Mouse (Mus musculus): ENCODE results near the gene Mnd1. TPM values are rescaled to one million over a fixed set of nuclear protein-coding genes. Genes with fewer than 3 reads are reported as not detected.
A peak's percentile ranks its signal among the peaks of the same experiment; 100 is the strongest.

Gene Mnd1
- polyA plus RNA-seq, 1 experiment from 2014 or later = 8.1 TPM

DNA sequence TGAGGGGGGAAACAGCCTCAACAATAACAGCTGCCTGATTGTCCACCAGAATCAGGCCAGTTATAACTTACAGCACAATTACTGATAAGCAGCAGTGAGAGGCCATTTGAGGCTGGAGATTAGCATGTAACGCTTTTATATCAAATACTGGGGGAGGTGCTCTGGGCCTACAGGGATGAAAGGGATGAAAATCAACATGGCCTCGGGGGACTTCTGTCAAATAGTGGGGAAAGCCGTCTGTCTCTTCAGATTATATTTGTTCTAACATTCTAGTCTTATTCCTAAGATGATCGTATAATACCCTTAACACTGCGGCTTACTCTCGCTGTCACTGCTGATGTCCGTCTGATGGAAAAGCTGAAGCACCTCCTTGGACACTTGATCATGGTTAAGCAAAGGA, 75.5 kb downstream of the Mnd1 start:
- no peak overlapping the region for H3K4me3 ChIP-seq
- no peaks in the 10 kb centered on the region for H3K27me3 ChIP-seq
- no peak for ATAC-seq (ENCODE audit: low FRiP score)
- H3K4me2 ChIP-seq (replicated peaks) = no peak overlapping the region
- H3K36me3 ChIP-seq = no peaks in the 10 kb centered on the region
- H3K27ac ChIP-seq = no peak overlapping the region
- WGBS = 66% methylated on average over 7 of the region's 7 CpGs
- H3K4me1 ChIP-seq = peaks cover 9% of the 10 kb centered on the region; the same call in 1 of the 2 replicates
- H3K9me3 ChIP-seq (replicated peaks) = peaks cover 5% of the 10 kb centered on the region; the same call in 1 of the 2 replicates
- no peak overlapping the region for H3K9ac ChIP-seq

DNA sequence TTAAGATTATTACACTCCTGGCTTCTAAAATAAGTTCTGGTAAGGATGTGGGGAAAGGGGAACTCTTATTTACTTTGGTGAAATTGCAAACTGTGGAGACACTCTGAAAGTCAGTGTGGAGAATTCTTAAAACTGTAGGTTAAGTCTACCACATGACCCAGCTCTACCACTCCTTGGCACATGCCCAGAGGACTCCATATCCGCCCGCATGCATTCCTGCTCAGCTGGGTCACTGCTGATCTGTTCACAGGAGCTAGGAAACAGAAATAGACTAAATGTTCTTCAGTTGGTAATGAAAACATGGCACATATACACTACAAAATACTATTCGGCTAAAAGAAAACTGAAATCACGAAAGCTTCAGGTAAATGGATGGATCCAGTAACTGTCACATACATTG, 78.1 kb downstream of the Mnd1 start:
- Histone ChIP-seq H3K9me3 (replicated peaks) (peaks cover 5% of the 10 kb centered on the region; the same call in 1 of the 2 replicates), H3K4me3 (no peak overlapping the region), H3K4me1 (peaks cover 9% of the 10 kb centered on the region; the same call in 1 of the 2 replicates), H3K27ac (no peak overlapping the region), H3K9ac (no peak overlapping the region), H3K4me2 (replicated peaks) (no peak overlapping the region), H3K36me3 (no peaks in the 10 kb centered on the region), H3K27me3 (no peaks in the 10 kb centered on the region)
- ATAC-seq (ENCODE audit: low FRiP score) = no peak
- 84% methylated on average over 4 of the region's 4 CpGs for WGBS

DNA sequence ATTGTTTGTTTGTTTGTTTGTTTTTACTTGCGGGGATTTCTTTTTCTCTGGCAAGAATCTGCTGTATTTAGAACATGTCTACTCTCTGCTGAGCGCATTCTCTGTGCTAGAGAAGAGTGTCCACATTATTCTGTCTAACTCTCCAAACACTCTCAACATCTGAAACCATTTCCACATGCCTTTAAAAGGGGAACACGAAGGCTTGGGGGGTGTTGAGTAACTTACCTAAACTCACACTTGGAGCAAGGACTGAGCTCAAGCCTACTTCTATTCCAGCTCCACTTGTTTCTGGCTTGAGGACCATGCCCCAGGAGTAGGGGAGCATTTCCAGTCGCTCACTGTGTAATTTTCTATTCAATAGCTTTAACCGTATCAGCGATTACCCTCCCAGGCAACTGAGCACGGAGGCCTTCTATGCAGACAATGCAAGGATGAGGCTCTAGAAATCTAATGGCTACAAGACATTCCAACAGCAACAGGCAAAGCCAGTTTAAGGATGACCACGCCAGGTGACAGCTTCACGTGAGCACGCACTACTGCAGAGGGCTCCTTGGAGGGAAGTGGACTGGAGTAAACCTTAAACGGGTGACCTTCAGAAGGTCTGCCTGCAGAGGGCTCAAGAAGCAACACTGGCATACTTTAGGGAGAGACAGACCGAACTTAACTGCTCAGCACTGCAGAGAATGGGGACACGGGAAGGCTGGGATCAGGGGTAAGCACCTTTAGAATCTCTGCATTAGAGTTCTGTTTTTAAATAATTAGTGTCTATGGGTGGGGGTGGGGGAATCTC, 78.8 kb downstream of the Mnd1 start:
- no peak for ATAC-seq (ENCODE audit: low FRiP score)
- 70% methylated on average over 13 of the region's 13 CpGs for WGBS
- H3K9me3 ChIP-seq (replicated peaks) = 0 out of 2 replicates have a peak, but pooled peaks cover under 1% of the 10 kb centered on the region

DNA sequence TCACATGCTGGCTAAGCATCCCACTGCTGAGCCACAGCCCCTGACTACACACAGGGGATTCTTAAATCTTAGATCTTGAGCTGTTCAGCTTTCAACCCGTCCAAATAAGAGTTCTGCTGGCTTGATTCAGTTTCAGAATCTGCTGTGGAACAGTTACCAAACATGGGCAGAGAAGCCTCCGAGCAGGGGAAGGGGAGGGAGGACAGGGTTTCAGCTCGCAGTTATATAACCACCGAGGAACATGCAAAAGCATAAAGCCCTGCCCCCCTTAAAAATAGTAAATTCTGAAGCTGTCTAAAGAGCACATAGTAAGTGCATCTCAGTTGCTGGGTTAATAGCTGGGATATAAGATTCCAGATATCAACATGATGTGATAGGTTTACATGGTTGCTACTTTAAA, 80.1 kb downstream of the Mnd1 start:
- no peak overlapping the region for H3K4me3 ChIP-seq
- WGBS = 69% methylated on average over 4 of the region's 4 CpGs
- ATAC-seq (ENCODE audit: low FRiP score) = no peak

More for the DNA sequence above, 78.8 kb downstream of the Mnd1 start:
- Histone ChIP-seq H3K4me3 (no peak overlapping the region), H3K27me3 (no peaks in the 10 kb centered on the region), H3K4me2 (replicated peaks) (no peak overlapping the region), H3K27ac (no peak overlapping the region), H3K4me1 (peaks cover 9% of the 10 kb centered on the region; the same call in 1 of the 2 replicates), H3K9ac (no peak overlapping the region), H3K36me3 (no peaks in the 10 kb centered on the region)

DNA sequence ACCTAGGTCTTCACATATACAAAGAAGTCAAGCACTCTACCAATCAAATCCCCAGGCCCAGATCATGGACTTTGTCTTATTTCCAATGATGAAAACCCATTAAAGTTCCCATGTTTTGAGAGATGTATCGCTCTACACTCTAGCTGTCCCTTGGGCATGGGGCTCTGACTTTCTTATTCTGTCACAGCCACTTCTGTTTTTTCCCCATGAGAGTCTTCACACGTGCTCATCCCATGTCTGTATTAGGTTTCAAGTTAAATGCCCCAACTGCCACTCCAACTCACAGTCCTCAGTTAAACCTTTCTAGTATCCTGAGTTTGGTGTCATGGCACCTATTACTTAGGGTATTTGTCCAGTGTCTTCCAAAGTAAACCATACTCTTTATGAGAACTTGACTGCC, 80.8 kb downstream of the Mnd1 start:
- ATAC-seq (ENCODE audit: low FRiP score) = no peak
- 86% methylated on average over 2 of the region's 2 CpGs for WGBS
- Histone ChIP-seq H3K4me3 (no peak overlapping the region), H3K27ac (no peak overlapping the region), H3K36me3 (no peaks in the 10 kb centered on the region), H3K9ac (no peak overlapping the region), H3K4me1 (peaks cover 6% of the 10 kb centered on the region; the same call in 1 of the 2 replicates), H3K9me3 (replicated peaks) (no peaks in the 10 kb centered on the region), H3K27me3 (no peaks in the 10 kb centered on the region), H3K4me2 (replicated peaks) (no peak overlapping the region)

More for the DNA sequence above, 80.1 kb downstream of the Mnd1 start:
- Histone ChIP-seq H3K9ac (no peak overlapping the region), H3K4me1 (peaks cover 9% of the 10 kb centered on the region; the same call in 1 of the 2 replicates), H3K27ac (no peak overlapping the region), H3K4me2 (replicated peaks) (no peak overlapping the region), H3K9me3 (replicated peaks) (no peaks in the 10 kb centered on the region), H3K27me3 (no peaks in the 10 kb centered on the region), H3K36me3 (no peaks in the 10 kb centered on the region)

DNA sequence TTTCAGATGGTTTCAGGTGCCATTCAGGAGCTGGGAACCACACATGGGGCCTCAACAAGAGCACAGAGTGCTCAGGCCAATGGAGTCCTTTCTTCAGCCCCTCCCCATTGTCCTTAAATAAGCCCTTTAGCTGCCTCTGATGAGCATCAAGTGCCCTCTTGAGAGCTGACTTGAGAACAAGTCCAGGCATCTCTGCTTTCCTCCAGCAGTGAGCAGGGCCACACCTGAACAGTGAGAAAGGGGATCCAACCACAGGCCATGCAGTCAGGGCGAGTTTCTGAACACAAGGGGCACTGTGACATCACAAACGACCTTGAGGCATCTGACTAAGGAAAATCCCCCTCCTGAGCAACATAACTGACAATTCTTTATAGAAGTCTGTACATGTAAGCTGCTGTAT, 83.9 kb downstream of the Mnd1 start:
- H3K27me3 ChIP-seq = no peaks in the 10 kb centered on the region
- no peaks in the 10 kb centered on the region for H3K9me3 ChIP-seq (replicated peaks)
- H3K4me1 ChIP-seq = peaks cover 1% of the 10 kb centered on the region; the same call in 1 of the 2 replicates
- H3K9ac ChIP-seq = no peak overlapping the region
- H3K4me2 ChIP-seq (replicated peaks) = no peak overlapping the region
- H3K4me3 ChIP-seq = no peak overlapping the region
- H3K36me3 ChIP-seq = no peaks in the 10 kb centered on the region
- 21% methylated on average over 2 of the region's 2 CpGs for WGBS
- no peak for ATAC-seq (ENCODE audit: low FRiP score)
- no peak overlapping the region for H3K27ac ChIP-seq

DNA sequence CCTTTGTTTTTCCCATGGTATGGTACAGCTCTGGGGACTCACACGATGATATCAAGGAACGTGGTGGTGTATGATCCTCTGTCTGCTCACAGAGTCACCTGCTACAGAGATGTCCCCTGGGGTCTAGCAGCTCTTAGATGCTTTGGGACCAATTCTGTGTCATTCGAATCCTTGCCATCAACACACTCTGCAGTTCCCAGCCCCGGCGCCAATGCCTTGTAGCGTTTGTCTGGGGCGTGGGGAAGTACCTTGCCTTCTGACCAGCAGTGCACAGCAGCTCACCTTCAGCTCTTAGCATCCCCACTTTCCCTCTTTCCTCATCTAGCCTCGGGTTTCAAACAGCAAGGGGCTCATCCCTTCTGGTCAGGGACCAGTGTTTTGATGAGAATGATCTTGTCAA, 84.8 kb downstream of the Mnd1 start:
- WGBS = 93% methylated on average over 8 of the region's 8 CpGs
- Histone ChIP-seq H3K9me3 (replicated peaks) (no peaks in the 10 kb centered on the region), H3K36me3 (no peaks in the 10 kb centered on the region), H3K4me3 (no peak overlapping the region), H3K27ac (no peak overlapping the region), H3K4me2 (replicated peaks) (no peak overlapping the region), H3K4me1 (no peaks in the 10 kb centered on the region), H3K9ac (no peak overlapping the region), H3K27me3 (no peaks in the 10 kb centered on the region)
- no peak for ATAC-seq (ENCODE audit: low FRiP score)

DNA sequence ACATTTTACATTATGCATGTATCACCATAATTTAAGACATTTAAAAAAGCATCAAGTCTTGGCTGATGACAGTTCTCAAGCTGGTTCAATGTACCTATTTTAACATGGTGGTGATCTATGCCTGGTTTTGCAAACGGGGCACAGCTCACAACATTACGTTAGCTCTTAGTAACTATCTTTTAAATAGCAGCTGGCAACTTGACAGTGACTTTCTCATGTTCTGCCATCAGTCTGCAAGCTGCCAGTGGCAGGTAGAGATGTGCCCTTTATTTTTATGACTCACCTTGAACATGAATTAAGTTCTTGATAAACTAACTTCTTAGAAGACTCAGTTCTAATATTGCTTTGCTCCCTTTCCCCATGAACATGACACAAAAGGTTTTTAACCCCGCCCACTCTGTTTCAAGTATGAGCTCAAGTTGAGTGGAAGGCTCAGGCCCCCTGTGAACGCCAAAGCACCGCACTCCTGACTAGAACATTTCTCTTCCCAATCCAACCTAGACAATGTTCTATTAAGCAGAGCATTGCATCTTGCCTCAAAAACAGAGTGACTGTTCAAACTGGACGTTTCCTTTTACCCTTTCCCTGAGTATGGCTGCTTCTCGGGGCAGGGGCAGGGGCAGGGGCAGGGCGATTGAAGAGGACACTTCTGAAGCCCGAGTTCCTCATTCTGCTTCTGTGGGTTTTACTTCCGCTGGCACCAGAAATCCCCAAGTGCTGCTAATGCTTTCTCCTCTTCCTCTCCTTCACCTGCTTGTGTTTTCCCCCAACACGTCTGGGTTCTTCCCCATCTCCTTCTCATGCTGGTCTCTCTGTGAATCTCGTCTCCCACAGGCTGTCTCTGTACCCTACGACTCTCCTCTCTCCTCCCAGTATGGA, 86.5 kb downstream of the Mnd1 start:
- H3K4me3 ChIP-seq = no peak overlapping the region
- H3K9me3 ChIP-seq (replicated peaks) = no peaks in the 10 kb centered on the region
- H3K27ac ChIP-seq = no peak overlapping the region
- no peak for ATAC-seq (ENCODE audit: low FRiP score)
- no peaks in the 10 kb centered on the region for H3K27me3 ChIP-seq
- no peaks in the 10 kb centered on the region for H3K36me3 ChIP-seq
- no peak overlapping the region for H3K4me2 ChIP-seq (replicated peaks)
- WGBS = 90% methylated on average over 13 of the region's 13 CpGs
- H3K9ac ChIP-seq = no peak overlapping the region
- H3K4me1 ChIP-seq = no peaks in the 10 kb centered on the region

DNA sequence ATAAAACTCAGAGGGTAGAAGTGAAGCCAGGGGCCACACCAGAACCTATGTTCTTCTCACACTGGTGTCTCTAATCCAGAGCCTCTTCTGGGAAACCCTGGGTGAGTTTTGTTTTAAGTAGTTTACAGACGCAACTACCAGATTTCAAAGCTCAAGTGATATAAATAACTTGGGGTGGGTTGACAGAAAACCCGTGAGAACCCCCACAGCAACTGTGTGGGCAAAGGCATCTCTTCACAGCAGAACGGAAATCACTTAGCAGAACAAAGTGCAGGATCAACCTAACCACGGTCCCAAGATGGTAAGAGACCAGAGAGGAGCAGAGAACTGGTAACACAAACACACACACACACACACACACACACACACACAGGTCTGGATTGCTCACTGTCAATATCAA, 89.8 kb downstream of the Mnd1 start:
- H3K27me3 ChIP-seq = no peaks in the 10 kb centered on the region
- no peaks in the 10 kb centered on the region for H3K4me1 ChIP-seq
- WGBS = 93% methylated on average over 4 of the region's 4 CpGs
- no peak overlapping the region for H3K4me2 ChIP-seq (replicated peaks)
- H3K27ac ChIP-seq = no peak overlapping the region
- no peak overlapping the region for H3K4me3 ChIP-seq
- no peak for ATAC-seq (ENCODE audit: low FRiP score)
- no peak overlapping the region for H3K9ac ChIP-seq
- H3K9me3 ChIP-seq (replicated peaks) = no peaks in the 10 kb centered on the region
- H3K36me3 ChIP-seq = no peaks in the 10 kb centered on the region

DNA sequence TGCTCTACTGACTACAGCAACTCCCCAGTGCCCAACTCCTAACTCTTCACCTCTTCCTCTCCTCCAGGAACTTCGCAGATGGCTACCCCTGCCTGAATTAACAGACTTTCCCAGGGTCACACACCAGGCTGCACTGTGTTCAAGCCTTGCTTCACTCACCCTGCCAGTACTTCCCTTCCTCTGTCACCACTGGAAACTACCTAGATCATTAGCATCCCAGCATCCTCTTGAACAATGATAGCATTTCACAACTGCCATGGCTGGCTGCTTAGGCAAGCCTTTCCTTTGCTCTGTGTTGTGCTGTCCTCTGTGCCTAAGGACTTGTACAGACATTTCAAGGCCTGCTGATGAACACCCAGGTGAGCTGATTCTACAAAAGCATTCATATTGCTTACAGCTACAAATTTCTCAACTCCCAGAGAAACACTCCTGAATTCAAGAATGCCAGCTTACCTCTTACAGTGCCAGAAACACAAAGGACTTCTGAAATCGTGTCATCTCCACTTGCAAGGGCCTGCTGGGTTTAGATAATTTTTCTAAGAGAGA, 92.1 kb downstream of the Mnd1 start:
- Histone ChIP-seq H3K27me3 (no peaks in the 10 kb centered on the region), H3K4me2 (replicated peaks) (no peak overlapping the region), H3K4me1 (no peaks in the 10 kb centered on the region), H3K27ac (no peak overlapping the region), H3K4me3 (no peak overlapping the region), H3K9ac (no peak overlapping the region), H3K9me3 (replicated peaks) (no peaks in the 10 kb centered on the region), H3K36me3 (no peaks in the 10 kb centered on the region)
- ATAC-seq (ENCODE audit: low FRiP score) = no peak
- WGBS = 80% methylated on average over 2 of the region's 2 CpGs

DNA sequence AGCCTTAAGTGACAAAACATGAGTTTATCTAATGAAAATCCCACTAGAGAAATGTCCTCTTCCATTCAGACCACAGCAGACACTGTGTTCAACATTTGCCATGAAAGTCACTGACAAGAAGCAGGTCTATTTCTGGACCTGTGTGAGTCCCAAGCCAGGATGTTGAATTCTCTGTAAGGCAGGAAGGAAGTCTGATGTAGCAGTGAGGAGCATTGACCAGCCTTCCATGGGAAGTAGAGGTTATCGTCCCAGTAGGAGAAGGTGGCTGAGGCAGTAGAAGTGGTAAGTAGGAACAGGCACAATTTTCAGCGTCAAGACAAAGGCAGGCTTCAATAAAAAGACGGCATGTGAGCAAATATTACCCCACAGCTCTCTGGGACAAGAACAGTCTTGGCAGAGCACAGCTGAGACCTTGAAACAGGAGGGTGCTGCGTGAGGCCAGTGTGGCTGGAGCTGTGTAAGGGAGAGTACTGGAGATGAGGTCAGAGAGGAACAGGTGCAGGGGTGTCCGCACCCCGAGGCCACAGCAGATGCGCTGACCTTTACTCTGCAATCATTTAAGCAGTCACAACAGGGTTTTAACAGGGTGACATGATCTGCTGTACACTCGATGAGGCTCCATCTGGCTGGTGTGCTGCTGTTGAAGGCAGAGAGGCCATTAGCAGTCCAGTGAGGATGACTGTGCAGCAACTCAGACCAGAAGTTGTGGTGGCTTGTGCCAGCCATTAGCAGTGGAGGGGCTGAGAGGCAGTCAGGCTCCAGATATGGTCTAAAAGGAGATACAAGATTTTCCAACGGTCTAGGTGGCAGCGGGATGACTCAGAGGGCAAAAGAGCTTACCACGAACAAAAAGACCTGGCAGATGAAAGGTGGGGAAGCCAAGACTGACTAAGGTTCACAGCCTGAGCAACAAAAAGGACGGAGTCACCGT, 93.8 kb downstream of the Mnd1 start:
- H3K9ac ChIP-seq = no peak overlapping the region
- no peak overlapping the region for H3K4me3 ChIP-seq
- H3K9me3 ChIP-seq (replicated peaks) = no peaks in the 10 kb centered on the region
- 0 out of 2 replicates have a peak overlapping the region, but pooled peaks have one; percentile 30 for H3K27ac ChIP-seq
- no peaks in the 10 kb centered on the region for H3K27me3 ChIP-seq
- no peak for ATAC-seq (ENCODE audit: low FRiP score)
- no peaks in the 10 kb centered on the region for H3K4me1 ChIP-seq
- H3K4me2 ChIP-seq (replicated peaks) = no peak overlapping the region
- 78% methylated on average over 13 of the region's 13 CpGs for WGBS
- no peaks in the 10 kb centered on the region for H3K36me3 ChIP-seq

Data from hindbrain, embryonic 12.5 days (tissue).